Mouse (Mus musculus) yolk sac, embryonic 10.5 days (tissue): ENCODE measurements around the gene Ppp2r5c.

ENCODE experiments used
- DNase-seq: peaks from one replicate; pipeline ENCODE4 v3.0.0-alpha.2; 2017; ENCODE audit warnings: low spot score

Ppp2r5c gene

DNA sequence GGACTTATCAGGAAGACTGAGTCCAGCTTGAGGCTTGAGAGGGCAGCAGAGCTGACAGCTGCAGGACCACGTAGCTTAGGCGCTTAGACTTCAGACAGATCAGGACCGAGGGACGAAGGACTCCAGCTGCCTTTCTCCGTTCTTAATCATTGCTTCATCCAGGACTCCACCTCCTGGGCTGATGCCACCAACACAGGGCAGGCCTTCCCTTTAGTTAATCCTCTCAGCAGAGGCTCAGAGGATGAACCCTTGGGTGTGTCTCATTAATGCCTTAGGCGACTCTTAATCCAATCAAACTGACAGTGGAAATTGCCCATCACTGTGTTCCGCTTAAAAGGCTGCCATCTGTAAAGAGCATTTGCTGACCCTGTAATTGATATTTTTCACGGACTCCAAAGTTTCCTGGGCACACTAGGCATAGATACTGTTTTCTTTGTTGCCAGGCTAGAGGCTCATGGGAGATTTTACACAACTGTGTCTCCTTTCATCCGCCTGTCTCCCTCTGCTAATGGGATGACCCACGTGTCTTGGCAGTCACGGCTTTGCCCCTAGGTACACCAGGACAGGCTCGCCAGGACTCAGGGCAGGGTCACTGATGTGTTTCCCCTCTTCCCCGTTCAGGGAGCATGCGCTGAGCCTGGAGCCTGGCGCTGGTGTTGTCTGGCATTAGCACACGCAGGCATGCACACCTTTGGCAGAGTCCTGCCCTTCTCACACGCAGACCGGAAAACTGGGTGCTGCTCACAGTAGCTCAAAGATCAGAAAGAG is 110.1 kb downstream of the Ppp2r5c start:
- no peak for DNase-seq

DNA sequence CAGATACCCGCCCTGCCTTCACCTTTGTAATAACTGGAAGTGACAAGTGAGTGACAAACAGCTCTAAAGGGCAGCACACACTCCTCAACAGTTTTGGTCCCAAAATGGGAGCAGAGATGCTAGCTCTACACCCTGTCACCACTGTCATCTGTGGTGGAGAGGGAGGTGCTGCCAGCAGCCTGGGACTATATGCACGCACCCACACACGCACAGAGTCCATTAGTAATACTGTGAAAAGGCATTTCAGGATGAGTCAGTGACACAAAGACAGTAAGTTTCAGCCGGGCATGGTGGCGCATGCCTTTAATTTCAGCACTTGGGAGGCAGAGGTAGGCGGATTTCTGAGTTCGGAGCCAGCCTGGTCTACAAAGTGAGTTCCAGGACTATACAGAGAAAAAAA is 111.3 kb downstream of the Ppp2r5c start:
- no peak for DNase-seq

DNA sequence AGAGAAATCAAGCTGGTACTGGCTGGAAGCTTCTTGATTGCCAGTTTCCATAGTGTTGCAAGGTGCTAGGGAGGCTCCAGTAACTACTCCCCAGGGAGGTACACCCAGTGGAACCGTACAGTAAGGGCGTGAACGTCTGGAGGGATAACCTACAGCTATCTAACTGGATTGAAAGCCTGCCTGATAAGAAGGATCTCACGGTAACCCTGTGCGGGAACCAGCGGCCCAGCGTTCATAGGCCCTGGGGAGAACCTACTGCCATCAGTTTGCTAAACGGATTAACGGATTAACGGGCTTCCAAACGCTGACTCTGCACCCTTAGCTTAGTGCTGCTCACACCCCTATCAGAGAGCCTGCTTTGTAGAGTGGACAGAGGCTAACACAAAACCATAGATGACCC is 116.5 kb downstream of the Ppp2r5c start:
- no peak for DNase-seq

DNA sequence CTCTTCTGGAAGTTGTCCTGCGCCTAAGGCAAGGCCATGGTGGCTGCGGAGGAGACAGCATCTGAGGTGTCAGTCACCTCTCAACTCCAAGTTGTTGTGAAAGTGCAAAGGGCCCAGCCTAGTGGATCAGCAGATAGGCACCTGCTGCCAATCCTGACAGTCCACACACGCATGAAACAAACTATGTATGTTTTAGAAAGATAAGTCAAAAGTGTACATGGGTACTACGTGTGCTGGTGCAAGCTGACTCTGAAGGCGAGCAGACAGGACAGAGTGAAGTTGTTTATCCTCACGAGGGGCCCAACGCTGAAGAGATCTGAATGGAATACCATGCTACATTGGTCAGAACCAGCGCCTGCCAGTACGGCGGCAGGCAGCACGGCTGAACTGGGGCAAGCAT is 117.9 kb downstream of the Ppp2r5c start:
- DNase-seq = no peak

GRCm38 (mm10) chr12:110566366-110566765 is 119.4 kb downstream of the Ppp2r5c start:
- DNase-seq = no peak

DNA sequence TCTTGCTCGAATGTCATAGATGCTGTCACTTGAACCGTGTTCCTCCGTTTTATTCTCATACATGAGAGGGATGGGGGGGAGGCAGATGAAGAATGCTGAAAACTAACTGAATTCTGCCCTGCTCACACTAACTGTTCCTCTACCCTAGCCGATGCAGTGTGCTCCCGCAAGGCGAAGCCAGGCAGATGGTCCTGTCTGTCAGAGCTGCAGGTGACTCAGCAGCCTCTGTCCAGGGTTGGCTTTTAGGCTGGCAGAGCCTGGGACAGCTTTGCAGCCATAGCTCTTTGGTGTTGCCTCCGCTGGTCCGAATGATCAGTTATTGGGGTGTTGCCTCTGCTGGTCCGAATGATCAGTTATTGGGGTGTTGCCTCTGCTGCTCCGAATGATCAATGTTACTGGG is 124.1 kb downstream of the Ppp2r5c start:
- no peak for DNase-seq

- DNase-seq = no peak
These were observed 125.4 kb downstream of the Ppp2r5c start for GRCm38 (mm10) chr12:110572351-110572750.

DNA sequence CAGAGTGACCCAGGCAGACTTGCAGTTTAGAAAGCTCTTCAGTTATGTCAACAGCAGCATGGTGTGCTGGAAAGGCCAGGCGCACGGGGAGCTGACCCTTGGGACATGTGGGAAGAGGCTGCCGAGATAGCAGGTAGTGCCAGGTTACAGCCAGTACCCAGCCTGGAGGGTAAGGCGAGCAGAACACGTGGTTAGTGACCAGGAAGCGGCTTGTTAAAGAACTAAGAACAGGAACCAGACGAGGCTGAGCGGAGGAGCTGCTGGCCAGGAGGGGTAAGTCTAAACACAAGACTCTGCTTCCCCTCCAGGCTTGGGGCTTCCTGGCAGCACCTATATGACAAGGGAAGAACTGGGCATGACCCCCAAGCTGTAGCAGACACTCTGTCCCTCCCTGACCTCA is 126.7 kb downstream of the Ppp2r5c start:
- DNase-seq = no peak

- DNase-seq = no peak
These were observed 129.0 kb downstream of the Ppp2r5c start for GRCm38 (mm10) chr12:110575926-110576325.

DNA sequence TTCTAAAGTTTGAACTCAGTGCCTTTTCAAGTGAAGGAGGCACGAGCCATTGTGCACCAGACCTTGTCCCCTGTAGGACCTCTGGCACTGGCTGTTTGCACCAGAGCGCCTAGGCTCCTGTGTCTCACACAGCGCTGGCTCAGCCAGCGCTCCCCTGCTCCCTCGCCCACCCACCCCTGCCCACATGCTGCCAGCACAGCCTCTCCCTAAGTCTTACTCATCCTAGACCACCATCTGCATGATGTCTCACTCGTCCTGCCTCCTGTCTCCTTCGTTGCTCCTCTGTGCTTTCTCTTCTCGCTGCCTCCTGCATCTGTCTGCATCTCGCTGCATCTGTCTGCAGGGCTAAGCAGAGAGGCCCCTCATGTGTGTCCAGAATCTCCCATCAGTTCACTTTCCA is 131.4 kb downstream of the Ppp2r5c start:
- DNase-seq = no peak

- no peak for DNase-seq
These were observed 141.7 kb downstream of the Ppp2r5c start for GRCm38 (mm10) chr12:110588622-110589021.

- no peak for DNase-seq
These were observed 143.9 kb downstream of the Ppp2r5c start for GRCm38 (mm10) chr12:110590804-110591259.

- peak; percentile 99 for DNase-seq
These were observed 144.5 kb downstream of the Ppp2r5c start for GRCm38 (mm10) chr12:110591260-110591883.

- DNase-seq = peak; percentile 45
These were observed 151.6 kb downstream of the Ppp2r5c start for GRCm38 (mm10) chr12:110598527-110598926.

DNA sequence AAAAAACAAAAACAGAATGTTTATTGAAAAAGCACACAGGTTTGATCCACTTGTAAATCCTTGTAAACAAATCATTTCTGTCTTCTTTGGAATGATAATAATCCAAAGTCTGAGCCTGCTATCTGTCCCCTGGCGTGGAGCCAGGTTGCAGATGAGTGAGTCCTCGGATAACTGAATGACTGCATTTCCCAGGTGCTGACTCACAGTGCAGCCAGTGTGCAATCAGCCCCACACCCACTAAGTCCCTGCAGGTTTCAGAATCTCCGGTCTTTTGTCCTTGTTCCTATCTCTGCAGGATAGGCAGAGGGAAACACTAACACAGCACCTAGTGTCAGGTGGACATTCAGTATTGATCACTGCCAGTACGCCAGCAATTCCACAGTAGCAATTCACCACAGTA is 152.9 kb downstream of the Ppp2r5c start:
- DNase-seq = no peak

DNA sequence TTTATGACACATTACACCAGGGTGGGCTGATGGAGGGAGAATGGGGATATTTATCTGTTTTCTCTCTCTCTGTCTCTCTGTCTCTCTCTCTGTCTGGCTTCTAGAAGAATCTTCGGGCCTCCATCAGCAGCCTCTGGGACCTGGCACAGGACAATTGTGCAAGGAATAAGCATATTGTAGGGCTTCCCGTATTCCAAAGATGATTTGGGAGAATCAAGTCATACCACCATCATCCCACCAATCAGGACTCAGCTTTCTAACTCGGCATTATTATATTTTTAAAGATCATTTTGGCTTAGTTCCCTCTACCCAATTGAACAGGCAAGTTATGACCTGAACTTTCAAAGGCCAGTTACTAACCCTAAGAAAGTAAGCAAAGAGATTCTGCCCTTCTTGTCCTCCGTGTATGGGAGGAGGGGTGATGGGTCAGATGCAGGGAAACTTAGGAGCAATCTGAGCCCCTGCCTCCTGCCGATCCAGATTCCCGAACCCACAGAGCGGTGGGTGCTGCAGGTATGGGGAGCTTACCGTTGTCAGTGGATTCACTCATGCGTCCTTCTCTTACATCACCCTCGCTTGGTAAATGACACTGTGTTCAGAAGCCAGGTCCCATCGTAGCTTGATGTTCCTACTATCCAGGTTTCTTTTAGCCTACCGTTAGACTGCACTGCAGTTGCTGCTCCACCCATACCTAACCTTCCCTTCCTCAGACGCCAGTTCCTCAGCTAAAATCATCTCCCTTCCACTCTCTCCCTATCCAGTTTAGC is 153.5 kb downstream of the Ppp2r5c start:
- DNase-seq = no peak

- DNase-seq = peak; percentile 88
These were observed 154.6 kb downstream of the Ppp2r5c start, which contains the start of gene Dync1h1 for GRCm38 (mm10) chr12:110601241-110602218. Gene Dync1h1, plus strand, starts transcription at chr12:110601452.

DNA sequence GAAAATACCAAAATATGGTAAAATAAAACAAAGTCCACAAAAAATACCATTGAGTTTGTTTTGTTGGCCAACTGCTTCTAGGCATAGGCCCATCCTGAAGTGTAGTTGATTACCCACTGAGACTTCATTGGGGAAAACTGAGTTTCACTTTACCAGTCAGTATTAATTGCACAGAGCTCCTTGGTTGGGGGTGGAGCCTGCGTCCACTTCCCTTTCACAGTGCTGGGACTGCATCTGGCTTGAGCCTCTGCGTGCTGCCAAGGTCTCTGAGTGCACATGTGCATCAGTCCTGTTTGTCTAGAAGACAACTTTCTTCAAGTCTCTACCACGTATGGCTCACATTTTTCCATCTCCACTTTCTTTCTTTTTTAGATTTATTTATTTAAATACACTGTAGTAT is 159.2 kb downstream of the Ppp2r5c start:
- DNase-seq = no peak

GRCm38 (mm10) chr12:110606676-110607075 is 159.8 kb downstream of the Ppp2r5c start:
- DNase-seq = no peak

DNA sequence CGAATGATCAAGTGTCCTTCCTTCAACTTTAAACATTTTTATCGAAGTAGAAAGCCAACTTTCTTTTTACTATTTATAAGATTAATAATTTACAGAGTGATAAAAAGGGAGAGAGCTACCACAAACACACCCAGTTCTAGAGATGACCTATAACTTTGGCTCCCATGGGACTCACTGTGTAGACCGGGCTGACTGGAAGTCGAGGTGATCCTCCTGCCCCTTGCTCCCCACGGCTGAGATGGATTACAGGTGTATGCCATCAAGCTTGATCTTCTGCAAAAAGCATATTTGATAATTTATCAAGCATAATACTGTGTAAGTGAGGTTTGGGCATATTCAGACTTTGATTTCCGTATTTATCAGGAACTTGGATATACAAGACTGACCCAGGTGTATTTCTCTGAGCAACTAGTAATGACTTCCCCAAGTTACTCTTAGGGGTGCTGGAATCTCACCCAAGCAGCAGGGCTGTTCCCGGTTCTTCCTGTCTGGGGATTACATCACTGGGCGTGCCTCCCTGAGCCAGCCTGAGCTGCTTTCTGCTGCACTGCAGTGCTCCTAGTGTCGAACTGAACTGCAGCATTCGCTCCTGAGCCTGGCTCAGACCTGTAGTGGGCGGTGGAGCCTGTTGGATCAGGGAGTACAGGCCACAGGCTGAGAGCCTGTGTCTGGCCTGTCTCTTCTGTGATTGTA is 161.7 kb downstream of the Ppp2r5c start:
- peak; percentile 57 for DNase-seq

GRCm38 (mm10) chr12:110609153-110609497 is 162.2 kb downstream of the Ppp2r5c start:
- no peak for DNase-seq
